Mouse (Mus musculus) frontal cortex, postnatal 10 days (tissue): ENCODE data around the gene Slc24a2.

Experiments used
- DNase-seq, 2 experiments: peaks; one replicate each; pipeline ENCODE4 v3.0.0; 2022; ENCODE audit warnings: low spot score in 2 of 2, mixed read lengths in 1 of 2

The Slc24a2 gene

DNA sequence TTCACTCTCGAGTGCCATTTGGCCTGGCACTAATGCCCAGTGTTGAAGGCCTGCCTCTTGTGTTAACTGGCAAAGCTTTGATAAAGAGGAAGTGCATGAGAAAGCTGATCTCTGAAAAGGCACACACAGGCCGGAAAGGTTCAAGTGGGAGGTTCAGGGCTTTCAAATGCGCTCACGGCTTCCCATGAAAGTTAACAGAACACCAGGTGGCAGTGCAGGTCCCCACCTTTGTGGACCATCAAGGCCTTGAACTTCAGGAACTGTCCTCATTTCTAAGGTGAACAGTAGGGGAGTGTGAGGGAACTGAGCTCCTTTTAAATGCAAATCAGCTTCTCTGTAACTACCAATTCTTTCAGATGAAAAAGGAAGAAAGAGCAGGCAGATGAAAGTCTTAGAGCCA, 110.5 kb downstream of the Slc24a2 start:
- no peak for DNase-seq

DNA sequence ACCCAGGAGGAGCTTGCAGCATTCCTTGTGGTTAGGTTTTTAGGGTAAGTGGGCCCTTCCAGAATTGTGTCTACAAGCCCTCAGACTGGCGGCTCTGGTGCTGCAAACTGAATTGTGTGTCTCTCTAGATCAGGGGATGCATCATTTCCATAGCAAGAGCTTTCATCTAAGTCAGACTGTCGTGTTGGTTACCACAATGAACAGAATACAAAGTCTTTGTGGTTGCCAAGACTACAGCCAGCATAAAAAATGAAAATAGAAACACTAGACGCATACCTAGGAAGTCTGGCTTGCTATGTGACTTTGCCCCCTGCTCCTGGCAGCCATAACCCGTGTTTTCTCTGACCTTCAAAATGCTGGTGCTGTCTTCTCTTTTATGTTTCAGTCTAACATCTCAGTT, 114.6 kb downstream of the Slc24a2 start:
- no peak for DNase-seq

DNA sequence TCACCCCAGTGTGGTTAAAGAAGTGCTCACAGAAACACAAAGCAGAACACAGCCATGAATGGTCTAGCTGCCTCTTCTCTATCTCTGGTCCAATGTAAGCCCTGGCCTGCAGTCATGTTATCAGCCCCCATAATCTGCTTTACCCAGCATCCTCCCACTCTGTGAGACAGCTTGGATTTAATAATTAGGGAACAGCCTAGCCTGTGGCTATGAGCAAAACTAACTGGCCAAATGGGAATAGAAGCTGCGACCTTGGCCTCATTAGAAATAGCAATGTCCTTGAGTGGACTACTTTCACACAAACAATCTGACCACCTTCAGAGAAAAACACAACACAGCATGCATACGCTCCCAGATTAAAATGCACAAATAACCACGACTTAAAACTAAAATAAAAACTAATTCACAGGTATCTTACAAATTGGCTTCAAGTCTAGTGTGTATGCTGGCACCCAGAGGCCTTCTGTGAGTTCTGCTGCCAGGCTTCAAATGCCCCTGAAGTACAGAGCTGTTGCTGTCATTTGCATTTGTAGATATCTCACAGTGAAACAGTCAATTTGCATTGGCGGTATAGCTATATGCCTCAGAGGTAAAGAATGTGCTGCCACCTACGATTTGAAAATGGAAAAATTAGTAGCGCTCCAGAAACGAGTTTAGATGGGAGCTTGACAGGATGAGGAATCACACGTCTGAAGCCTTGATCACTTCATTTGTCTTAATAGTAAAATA, 120.8 kb downstream of the Slc24a2 start:
- DNase-seq = no peak

DNA sequence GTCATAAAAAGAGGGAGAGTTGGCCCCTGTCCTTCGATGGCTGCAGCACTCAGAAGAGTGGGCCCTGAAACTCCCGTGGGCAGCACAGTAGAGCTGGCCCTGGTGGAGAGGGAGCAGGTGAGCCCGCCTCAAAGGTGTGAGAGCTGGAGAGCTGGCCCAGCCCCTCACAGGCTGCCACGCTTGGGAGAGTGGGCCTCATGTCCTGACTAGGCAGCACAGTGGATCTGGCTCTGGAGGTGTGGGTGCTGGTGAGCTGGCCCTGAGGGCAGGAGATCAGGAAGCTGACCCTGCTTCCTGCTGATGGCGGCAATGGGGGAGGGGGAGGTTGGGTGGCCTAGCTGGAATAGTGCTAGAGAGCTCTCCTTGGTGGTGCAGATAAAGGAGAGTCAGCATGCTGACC, 129.3 kb downstream of the Slc24a2 start:
- DNase-seq = no peak

DNA sequence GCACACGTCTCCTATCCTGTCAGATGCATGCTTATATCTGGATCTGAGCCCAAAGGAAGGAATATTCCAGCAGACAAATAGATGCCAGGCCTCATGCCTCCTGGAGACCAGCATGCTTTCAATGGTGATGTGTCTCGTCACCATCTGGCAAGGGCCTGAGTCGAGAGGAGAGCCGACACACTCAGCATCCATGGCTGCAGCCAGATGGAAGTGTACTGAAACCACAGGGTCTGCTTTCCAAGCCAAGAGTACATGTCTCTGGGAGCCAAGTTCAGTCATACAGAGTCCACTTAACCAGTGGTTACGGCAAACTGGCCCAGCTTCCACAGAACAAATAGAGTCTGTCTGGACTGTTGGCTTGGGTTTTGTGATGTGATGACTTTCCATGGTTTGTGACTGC, 134.1 kb downstream of the Slc24a2 start:
- DNase-seq = peak in 1 of 2 experiments; percentile 13

DNA sequence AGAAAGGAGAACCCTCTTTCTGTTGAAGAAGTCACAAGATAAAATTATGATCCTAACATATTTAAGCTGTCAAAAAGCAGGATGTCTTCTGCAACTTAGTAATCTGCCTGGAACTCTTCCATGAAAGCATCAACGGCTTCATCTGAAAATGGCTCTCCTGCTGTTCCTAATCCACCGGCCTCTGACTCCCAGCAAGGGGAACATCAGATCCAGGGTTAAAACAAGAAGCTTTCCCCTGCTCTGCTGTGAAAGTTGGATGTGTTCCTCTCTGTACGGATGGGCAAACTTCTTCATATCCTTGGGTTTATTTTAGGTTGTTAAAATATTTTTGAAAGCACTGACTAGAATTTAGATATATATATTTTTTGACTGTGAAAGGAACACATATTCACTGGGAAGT, 136.7 kb downstream of the Slc24a2 start:
- DNase-seq = no peak

DNA sequence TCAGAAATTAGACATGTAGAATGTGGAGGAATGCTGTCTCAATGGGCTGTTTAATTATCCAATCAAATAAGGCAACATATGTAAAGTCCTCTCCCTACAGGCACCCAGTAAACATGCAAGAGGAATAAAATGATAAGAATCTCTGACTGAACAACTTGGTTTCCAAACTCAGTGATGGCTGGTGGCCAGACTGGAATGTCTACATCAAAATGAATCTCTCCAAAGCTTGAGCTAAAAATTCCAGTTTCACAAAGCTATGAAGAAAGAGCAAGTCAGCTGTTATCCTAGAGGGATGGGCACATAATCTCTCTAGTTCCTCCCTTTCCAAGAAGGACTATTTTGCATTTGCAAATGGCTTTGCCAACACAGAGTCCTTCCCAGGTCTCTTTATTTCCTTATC, 139.4 kb downstream of the Slc24a2 start:
- no peak for DNase-seq

DNA sequence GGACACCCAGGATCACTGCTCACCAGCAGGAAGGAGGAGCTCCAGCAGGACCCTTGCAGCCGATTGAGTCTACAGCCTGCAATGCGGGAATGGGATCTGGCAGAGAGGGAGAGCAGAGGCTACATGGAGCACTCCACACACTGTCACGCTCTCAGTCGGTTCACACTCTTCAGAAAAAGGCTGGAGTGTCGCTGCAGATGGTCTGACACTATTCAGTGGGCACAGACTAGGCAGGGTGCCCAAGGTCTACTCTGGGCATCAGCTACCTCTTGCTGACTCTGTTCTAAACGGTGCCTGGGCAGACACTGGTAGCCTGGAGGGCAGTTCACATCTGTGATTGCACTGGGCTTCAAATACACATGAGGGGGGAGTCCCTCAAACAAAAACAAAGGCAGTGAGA, 141.6 kb downstream of the Slc24a2 start:
- DNase-seq = no peak

DNA sequence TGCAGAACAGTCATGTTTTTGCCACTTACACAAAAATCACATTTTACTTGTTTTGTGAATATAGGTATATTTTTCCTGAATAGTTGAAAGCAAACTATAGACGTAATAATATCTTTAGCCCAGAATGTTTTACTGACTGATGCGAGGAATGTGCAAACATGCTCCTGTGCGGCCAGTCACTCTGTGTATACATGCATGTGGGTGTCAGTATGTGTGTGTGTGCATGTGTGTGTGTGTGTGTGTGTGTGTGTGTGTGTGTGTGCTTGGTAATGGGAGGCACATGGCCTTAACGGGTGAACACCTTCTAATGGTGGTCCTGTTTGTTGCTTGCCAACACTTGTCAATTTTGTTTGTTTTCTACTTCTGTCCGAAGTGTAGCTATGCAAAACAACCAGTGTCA, 142.7 kb downstream of the Slc24a2 start:
- DNase-seq = no peak

DNA sequence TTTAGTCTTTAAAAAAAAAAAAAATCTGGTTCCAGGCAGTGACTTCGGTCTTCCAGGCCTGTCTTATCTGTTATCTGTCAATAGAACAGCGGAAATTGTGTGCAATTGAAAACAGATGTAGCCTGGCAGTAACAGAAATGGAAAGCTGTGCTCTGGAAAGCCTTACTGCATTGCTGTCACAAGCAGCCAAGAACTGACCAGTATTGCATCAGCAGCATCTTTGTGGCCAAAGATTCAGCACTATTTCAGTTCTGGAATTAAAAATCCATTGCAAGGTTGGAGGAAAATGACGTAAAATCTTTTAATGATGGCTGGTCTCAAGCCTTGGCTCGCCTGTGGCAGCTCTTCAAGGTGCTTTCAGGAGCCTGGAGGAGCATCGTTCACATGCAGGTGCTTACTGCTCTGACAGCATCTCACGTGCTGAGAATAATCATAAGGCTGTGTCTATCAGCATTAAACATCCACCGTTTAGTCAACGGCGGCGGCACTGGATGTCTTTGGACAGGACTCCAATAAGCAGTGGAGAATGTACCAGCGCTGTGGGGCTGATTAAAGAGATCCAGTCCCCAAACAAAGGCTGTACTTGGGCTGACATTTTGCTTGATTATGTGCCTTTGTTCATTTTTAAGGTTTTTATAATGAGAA, 143.2 kb downstream of the Slc24a2 start:
- DNase-seq = no peak

DNA sequence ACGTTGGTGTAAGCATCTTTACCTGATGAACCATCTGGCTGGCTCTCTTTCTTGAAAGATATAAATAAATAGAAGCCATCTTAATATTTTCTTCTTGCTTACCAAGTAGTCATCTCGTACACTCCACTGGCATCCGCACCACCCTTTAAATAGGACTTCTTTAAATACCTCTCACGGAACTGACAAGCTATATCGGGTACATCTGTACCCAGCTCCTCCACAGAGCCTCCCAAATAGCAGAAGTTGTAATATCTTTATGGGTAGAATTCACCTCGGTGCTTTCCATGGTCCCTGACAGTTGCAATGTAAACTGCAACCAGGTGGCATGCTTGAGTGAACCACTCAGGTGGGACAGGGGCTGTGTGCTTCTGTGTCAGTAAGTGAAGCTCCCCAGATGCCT, 149.0 kb downstream of the Slc24a2 start:
- DNase-seq = no peak

DNA sequence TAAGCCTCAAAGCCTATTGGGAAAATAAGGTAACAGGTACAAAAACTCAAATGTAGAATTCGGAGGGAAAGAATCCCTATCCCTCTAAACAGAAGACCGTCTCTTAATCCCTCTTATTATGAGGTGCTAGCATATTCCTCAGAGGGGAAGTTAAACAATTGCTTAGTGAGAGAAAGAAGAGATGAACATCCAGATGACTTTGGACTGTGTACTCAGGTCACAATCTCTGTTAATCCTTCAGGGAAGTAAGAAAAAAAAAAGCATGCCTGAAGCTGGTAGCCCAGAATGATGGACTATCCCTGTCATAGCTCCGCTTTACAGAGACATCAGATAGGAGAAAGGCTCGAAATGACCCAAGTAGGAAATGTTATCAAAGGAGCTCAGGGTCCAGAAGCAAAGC, 151.0 kb downstream of the Slc24a2 start:
- no peak for DNase-seq

DNA sequence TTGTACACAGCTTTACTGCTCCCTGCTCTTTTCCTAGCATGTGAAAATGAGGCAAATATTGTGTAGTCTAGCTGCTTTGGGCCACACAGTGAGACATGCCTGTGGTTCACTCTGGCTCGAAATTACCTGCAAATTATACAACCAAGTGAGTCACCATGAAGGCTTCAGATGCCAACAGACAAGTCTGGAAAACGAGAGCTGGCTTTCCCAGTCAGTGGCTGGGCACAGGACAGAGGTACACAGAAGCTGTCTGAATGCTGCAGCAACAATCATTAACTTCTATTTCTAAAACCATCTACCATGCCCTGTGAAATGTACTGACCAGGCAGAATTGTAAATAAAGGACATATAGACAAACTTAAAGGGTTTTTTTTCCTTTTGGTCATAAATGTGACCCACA, 151.6 kb downstream of the Slc24a2 start:
- no peak for DNase-seq

DNA sequence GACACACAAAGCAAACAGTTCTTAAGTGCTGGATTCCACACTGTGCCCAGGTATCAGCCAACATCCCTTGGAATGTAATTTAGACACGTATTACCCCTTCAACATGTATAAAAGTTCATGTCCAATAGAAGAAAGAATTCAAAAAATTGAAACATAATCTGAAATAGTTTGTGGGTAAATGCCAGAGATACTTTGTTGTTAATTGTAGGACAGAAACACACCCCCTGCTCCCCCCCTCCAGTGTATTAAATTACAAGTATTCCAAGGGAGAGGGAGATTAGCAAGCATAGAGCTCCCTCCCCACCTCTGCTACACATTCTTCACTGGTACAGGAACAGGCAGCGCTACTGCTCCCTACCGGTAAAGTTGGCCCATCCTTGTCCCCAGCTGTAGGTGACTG, 154.5 kb downstream of the Slc24a2 start:
- DNase-seq = no peak

DNA sequence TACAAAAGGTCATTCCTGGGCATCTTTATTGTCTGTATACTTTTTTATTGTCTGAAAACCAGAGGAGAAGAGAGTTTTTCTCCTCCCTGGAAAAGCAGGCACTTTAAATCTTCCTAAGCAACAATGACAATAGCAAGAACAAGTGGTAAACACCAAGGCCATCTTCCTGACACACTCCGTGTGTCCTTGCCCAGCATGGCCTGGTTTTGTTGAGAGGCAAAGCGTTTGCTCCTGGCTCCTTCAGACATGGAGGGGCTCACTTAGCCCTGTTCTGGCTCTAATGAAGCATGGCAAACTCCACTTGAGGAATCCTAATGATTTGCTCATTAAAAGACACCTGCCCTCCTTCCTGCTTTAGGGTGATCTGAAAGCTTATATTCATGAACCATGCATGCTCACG, 162.2 kb downstream of the Slc24a2 start:
- no peak for DNase-seq

DNA sequence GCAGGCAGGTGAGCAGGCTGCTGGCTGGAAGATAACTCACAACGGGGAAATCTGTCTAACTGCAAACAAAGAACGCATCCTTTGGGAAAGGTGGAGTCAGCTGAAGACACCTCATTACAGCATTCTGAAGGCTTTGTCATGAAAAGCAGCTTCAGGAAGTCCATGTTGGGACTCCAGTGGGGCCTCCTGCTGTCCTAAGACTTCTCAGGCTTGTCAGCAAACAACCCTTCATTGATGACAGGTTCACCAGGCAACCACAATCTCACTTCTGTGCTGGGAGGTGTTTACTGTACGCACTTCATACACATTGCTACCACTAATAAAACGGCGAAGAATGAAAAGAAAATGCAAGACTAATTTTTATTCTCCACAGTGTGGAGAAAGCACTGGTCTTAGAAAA, 165.1 kb downstream of the Slc24a2 start:
- no peak for DNase-seq

DNA sequence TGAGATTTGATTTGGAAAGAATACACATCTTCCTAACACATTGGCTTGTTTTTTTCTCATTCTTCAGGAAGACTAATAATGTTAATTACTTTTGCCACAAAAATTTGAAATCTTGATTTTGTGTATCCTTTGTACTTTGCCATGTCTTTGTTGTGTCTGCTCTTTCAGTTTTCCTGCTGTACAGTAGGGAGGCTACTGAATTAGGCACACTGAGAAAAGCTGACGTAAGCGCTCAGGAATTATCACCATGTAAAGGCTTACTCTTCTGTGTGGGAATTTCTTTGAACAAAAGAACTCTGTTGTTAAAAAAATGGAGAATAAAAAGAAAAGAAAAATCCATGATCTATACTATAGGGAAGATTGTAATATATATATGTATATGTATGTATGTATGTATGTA, 165.7 kb downstream of the Slc24a2 start:
- DNase-seq = no peak

DNA sequence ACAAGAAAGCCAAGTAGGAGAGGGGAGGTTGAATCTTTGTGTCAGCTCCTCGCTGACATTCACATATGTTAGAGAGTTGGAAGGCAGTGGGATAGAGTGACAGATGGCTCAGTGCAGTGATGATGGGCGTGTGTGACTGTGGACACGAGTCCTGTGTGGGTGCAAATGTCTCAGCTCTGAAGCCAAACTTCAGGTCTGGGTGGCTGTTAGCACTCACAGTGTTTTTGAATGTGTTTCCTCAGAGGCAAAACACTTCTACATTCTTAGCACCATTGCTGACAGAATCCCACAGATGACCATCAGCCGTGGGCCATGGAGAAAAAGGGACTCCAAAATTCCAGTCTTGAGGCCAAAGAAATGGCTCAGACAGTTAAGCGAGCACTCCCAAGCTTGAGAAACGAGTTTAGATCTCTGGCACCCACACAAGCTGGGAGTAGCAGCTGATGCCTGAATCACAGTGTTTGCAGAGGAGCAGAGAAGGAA, 167.5 kb downstream of the Slc24a2 start:
- DNase-seq = peak in 1 of 2 experiments; percentile 36

DNA sequence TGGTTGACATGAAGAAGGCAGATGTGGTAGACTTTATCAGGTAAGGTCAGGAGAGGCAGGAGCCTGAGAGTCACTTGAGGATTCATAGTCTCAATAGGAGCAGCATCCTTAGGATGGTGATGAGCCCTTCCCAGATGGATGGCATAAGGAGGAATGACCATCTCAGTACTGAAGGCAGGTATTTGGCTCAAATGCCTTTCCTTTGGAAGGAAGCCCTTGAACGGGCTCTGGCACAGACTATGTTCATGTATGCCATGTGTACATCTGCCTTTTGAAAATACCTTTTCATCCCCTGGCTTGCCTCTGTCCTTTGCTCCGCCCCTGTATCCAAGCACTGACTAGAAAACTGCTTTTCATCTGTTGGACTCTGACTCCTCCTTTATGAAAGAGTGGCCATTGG, 168.6 kb downstream of the Slc24a2 start:
- DNase-seq = no peak

DNA sequence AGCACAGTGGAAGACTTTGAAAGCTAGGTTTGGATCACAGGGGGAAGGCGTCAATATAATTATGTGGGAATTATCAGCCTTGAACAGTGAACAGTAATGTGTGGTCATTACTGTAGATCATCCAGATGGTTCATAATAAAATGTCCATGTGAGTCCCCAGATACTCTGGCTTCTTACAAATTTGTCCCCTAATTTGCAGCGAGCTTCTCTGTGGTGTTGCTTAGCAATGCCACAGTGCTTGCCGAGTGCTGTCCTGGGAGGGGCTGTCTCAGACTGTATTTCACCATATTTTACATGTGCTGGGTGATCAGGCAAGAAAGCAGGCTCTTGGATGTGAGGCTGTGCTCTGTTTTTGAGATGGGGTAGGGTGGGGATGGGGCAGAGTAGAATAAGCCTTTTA, 172.7 kb downstream of the Slc24a2 start:
- no peak for DNase-seq

DNA sequence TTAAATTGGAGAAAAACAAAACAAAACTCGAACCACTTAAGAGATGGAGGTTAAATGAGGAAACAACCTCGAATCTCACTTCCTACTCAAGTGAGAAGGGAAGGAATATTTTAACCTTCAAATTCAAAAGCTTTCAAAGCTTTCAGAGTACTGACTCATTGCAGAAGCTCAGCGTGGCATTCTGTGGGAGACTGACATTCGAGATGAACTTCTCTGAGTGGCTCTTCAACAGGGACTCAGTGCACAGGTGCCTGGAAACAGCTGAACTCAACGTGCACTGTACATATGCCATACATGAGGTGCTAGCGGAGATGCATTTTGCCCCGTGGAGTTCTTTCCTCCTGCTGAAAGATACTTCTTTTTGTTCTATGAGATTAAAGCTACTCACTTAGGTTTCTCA, 174.5 kb downstream of the Slc24a2 start:
- DNase-seq = no peak

DNA sequence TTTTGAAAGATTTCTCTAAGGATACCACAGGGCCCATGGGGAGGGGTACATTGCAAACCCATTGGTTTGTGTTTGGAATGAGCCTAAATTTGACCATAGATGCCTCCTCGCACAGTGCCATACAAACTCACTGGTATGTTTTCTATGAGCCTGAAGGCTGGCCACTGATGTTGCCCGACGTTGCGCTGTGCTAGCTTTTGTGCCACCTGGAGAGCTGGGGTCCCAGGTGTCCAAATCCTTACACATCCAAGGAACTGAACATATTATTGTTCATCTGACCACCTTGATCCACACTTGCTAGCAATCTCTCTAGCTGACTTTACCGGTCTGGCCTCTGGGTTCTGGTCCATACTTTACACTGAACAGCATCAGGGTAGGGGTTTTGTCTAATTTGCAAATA, 177.4 kb downstream of the Slc24a2 start:
- DNase-seq = no peak

DNA sequence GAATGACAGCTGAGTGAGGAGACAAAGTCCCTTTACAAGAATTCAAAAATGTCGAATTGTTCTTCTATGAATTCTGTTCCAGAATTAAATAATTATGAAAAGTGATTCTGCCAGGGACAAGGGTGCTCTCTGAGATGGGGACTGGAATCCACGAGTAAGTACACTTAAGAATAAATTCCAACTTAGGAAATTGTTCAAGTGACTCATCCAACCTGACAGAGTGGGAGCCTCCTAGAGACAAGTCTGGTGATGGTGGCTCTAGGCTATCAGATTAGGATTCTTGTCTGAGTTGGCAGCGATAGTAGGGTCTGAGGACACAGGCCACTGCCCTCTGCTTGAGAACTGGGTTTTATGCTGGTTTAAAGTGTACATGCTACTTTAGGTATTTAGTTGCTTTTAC, 181.2 kb downstream of the Slc24a2 start:
- no peak for DNase-seq

DNA sequence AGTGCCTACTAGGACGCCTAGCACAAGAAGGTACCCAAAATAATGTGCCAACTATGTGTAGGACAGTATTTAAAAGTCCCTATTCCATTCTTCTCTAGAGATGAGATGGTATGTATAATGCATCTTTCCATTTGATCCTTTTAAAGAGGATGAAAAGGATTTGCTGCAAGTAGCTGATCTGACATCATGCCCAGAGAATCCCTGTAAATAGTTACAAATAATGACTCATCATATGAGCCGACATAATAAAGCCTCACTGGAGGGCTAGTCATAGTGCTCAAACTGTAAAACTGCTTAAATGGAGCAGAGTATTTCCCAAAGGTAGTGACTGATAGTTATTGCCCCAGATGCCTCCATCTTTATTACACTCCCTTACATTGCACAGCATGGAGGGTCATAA, 183.1 kb downstream of the Slc24a2 start:
- no peak for DNase-seq
